Mouse (Mus musculus) intestine, embryonic 16.5 days (tissue): Measurements from ENCODE around the gene Lhx4. TPM values are rescaled to one million over a fixed set of nuclear protein-coding genes. Genes with fewer than 3 reads are reported as not detected.

Experiments
- ATAC-seq: fragments of 200-750 bp; cut with Nextera tagmentation; 2 replicates; pipeline ENCODE4 v1.8.0; 2017; ENCODE audit warnings: moderate TSS enrichment, moderate library complexity
- H3K27ac ChIP-seq: fragments of 300-500 bp; sonication (generic); 2 replicates; pipeline ENCODE4 v1.5.1; 2014; ENCODE audit warnings: mild to moderate bottlenecking, low read length
- H3K27me3 ChIP-seq: fragments of 300-500 bp; sonication (generic); replicated peaks from 2 replicates; pipeline ENCODE4 v1.6.1; 2014; ENCODE audit warnings: low read length, control low read depth, mixed read lengths; ENCODE audit not compliant: control insufficient read depth, insufficient read depth
- H3K36me3 ChIP-seq: fragments of 300-500 bp; sonication (generic); 2 replicates; pipeline ENCODE4 v1.6.1; 2014; ENCODE audit warnings: low read length, control low read depth; ENCODE audit not compliant: control insufficient read depth, insufficient read depth
- H3K4me1 ChIP-seq: fragments of 300-500 bp; sonication (generic); 2 replicates; pipeline ENCODE4 v1.6.1; 2014; ENCODE audit warnings: low read length, control low read depth, mixed read lengths; ENCODE audit not compliant: control insufficient read depth, insufficient read depth
- H3K4me2 ChIP-seq: fragments of 300-500 bp; sonication (generic); 2 replicates; pipeline ENCODE4 v1.6.1; 2014; ENCODE audit warnings: low read depth, low read length, control low read depth
- H3K4me3 ChIP-seq: fragments of 300-500 bp; sonication (generic); 2 replicates; pipeline ENCODE4 v1.5.1; 2014; ENCODE audit warnings: mild to moderate bottlenecking, low read length
- H3K9ac ChIP-seq: fragments of 300-500 bp; sonication (generic); 2 replicates; pipeline ENCODE4 v1.6.1; 2014; ENCODE audit warnings: low read depth, low read length
- H3K9me3 ChIP-seq: fragments of 300-500 bp; sonication (generic); 2 replicates; pipeline ENCODE4 v1.6.1; 2016; ENCODE audit warnings: low read length, control low read depth; ENCODE audit not compliant: control insufficient read depth
- WGBS: fragments of 180-500 bp; shearing (Covaris S2); extraction: QIAGEN DNeasy Blood & Tissue Kit; methylation state at CpG from one replicate; pipeline ENCODE4 v1.1.7; 2014; 5-methylcytosine and 5-hydroxymethylcytosine counted together
- polyA plus RNA-seq: library from polyadenylated mRNA; unstranded; fragments of >200 nt; fragmentation: Nextera tagmentation; extraction: Ambion mirVana; gene quantifications from 2 replicates; pipeline ENCODE4 v1.2.1, GENCODE M21; 2015

The Lhx4 gene
- polyA plus RNA-seq, 1 experiment from 2014 or later = 0.10 TPM

- no peak overlapping the region for H3K9ac ChIP-seq
- H3K27ac ChIP-seq = no peak overlapping the region
- no peaks in the 10 kb centered on the region for H3K4me1 ChIP-seq
- H3K4me2 ChIP-seq = no peak overlapping the region
- H3K36me3 ChIP-seq = no peaks in the 10 kb centered on the region
- H3K9me3 ChIP-seq = no peaks in the 10 kb centered on the region
- ATAC-seq = no peak
- H3K4me3 ChIP-seq = no peak overlapping the region
- peaks cover 5% of the 10 kb centered on the region for H3K27me3 ChIP-seq
These were observed 36.1 kb downstream of the Lhx4 start for GRCm38 (mm10) chr1:155715366-155715765.

- WGBS = 34% methylated on average over 2 of the region's 2 CpGs
- Histone ChIP-seq H3K4me3 (no peak overlapping the region), H3K27ac (no peak overlapping the region), H3K4me1 (no peaks in the 10 kb centered on the region), H3K4me2 (no peak overlapping the region), H3K9ac (no peak overlapping the region), H3K9me3 (no peaks in the 10 kb centered on the region), H3K27me3 (no peaks in the 10 kb centered on the region), H3K36me3 (no peaks in the 10 kb centered on the region)
- ATAC-seq = no peak
These were observed 38.2 kb downstream of the Lhx4 start for GRCm38 (mm10) chr1:155713306-155713705.

GRCm38 (mm10) chr1:155704182-155704581 is 47.3 kb downstream of the Lhx4 start:
- Histone ChIP-seq H3K27me3 (no peaks in the 10 kb centered on the region), H3K4me2 (no peak overlapping the region), H3K4me1 (no peaks in the 10 kb centered on the region), H3K27ac (no peak overlapping the region), H3K9me3 (no peaks in the 10 kb centered on the region), H3K36me3 (no peaks in the 10 kb centered on the region), H3K9ac (no peak overlapping the region), H3K4me3 (no peak overlapping the region)
- ATAC-seq = no peak
- 38% methylated on average over 5 of the region's 5 CpGs for WGBS

- no peak for ATAC-seq
- Histone ChIP-seq H3K27ac (no peak overlapping the region), H3K36me3 (no peaks in the 10 kb centered on the region), H3K4me1 (no peaks in the 10 kb centered on the region), H3K4me3 (no peak overlapping the region), H3K9me3 (no peaks in the 10 kb centered on the region), H3K27me3 (no peaks in the 10 kb centered on the region), H3K4me2 (no peak overlapping the region), H3K9ac (no peak overlapping the region)
- 82% methylated on average over 5 of the region's 5 CpGs for WGBS
These were observed 48.2 kb downstream of the Lhx4 start for GRCm38 (mm10) chr1:155703191-155703680.

GRCm38 (mm10) chr1:155700886-155701285 is 50.6 kb downstream of the Lhx4 start:
- Histone ChIP-seq H3K36me3 (no peaks in the 10 kb centered on the region), H3K4me2 (no peak overlapping the region)
- no peak for ATAC-seq

GRCm38 (mm10) chr1:155698373-155699159 is 52.9 kb downstream of the Lhx4 start:
- ATAC-seq = no peak
- H3K27ac ChIP-seq = no peak overlapping the region
- H3K9me3 ChIP-seq = no peaks in the 10 kb centered on the region
- 59% methylated on average over 17 of the region's 17 CpGs for WGBS
- no peak overlapping the region for H3K4me2 ChIP-seq
- H3K9ac ChIP-seq = no peak overlapping the region
- no peak overlapping the region for H3K4me3 ChIP-seq
- H3K36me3 ChIP-seq = no peaks in the 10 kb centered on the region
- H3K27me3 ChIP-seq = no peaks in the 10 kb centered on the region
- H3K4me1 ChIP-seq = no peaks in the 10 kb centered on the region

More at GRCm38 (mm10) chr1:155700886-155701285, 50.6 kb downstream of the Lhx4 start:
- Histone ChIP-seq H3K9me3 (no peaks in the 10 kb centered on the region), H3K4me3 (no peak overlapping the region), H3K27ac (no peak overlapping the region), H3K27me3 (no peaks in the 10 kb centered on the region), H3K4me1 (no peaks in the 10 kb centered on the region), H3K9ac (no peak overlapping the region)

- Histone ChIP-seq H3K27ac (no peak overlapping the region), H3K36me3 (no peaks in the 10 kb centered on the region), H3K27me3 (no peaks in the 10 kb centered on the region), H3K4me2 (no peak overlapping the region), H3K4me3 (no peak overlapping the region), H3K9me3 (no peaks in the 10 kb centered on the region), H3K4me1 (no peaks in the 10 kb centered on the region), H3K9ac (no peak overlapping the region)
- no peak for ATAC-seq
- WGBS = 43% methylated on average over 5 of the region's 5 CpGs
These were observed 58.0 kb downstream of the Lhx4 start for GRCm38 (mm10) chr1:155693443-155693842.

- H3K27me3 ChIP-seq = no peaks in the 10 kb centered on the region
- 52% methylated on average over 11 of the region's 11 CpGs for WGBS
These were observed 58.5 kb downstream of the Lhx4 start for GRCm38 (mm10) chr1:155693026-155693425.

GRCm38 (mm10) chr1:155692230-155692629 is 59.3 kb downstream of the Lhx4 start:
- Histone ChIP-seq H3K36me3 (no peaks in the 10 kb centered on the region), H3K4me2 (no peak overlapping the region), H3K9ac (no peak overlapping the region), H3K27ac (no peak overlapping the region), H3K4me3 (no peak overlapping the region), H3K27me3 (no peaks in the 10 kb centered on the region), H3K9me3 (no peaks in the 10 kb centered on the region), H3K4me1 (no peaks in the 10 kb centered on the region)
- ATAC-seq = no peak
- WGBS = 90% methylated on average over 6 of the region's 6 CpGs

More at GRCm38 (mm10) chr1:155693026-155693425, 58.5 kb downstream of the Lhx4 start:
- ATAC-seq = no peak
- no peak overlapping the region for H3K27ac ChIP-seq
- no peaks in the 10 kb centered on the region for H3K4me1 ChIP-seq
- no peak overlapping the region for H3K4me3 ChIP-seq
- no peak overlapping the region for H3K4me2 ChIP-seq
- H3K36me3 ChIP-seq = no peaks in the 10 kb centered on the region
- H3K9ac ChIP-seq = no peak overlapping the region
- H3K9me3 ChIP-seq = no peaks in the 10 kb centered on the region

- Histone ChIP-seq H3K4me2 (no peak overlapping the region), H3K36me3 (no peaks in the 10 kb centered on the region), H3K4me3 (no peak overlapping the region), H3K9ac (no peak overlapping the region), H3K27ac (no peak overlapping the region), H3K9me3 (no peaks in the 10 kb centered on the region), H3K4me1 (no peaks in the 10 kb centered on the region), H3K27me3 (no peaks in the 10 kb centered on the region)
- WGBS = 88% methylated on average over 5 of the region's 5 CpGs
- ATAC-seq = no peak
These were observed 61.9 kb downstream of the Lhx4 start for GRCm38 (mm10) chr1:155689558-155689957.
